ENCODE assay signal across 9 mouse cellular contexts in the genomic region with DNA sequence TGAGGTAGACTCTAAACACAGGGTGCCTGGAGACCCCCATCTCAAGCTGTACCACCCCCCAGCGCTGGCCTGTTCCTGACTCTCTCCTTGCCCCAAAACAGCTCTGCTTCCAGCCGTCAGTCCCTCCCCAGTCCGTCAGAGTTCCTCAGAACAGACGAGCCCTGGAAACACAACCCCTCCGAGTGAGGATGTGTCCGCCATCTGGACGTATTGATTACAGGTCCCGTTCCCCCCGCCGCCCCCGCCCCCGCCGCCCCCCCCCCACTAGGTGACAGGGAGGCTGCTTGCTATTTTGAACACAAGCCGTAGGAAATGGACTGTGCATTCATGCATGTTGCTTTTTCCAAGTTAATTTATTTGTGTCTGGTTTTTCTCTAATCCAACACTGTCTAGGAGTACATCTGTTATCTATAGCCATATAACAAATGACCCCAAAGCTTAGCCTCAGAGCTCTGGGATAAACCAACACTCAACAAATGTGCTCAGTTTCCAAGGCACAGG. TPM values are rescaled to one million over a fixed set of nuclear protein-coding genes. Genes with fewer than 3 reads are reported as not detected.
DNase-seq lines count a peak whose midpoint lies in the region; ATAC-seq and TF ChIP-seq lines count a peak whose summit lies in the region.
"Had no signal": no experiment of that assay in that cellular context is flagged by ENCODE, and none has a peak within 500 bp of the region (broad histone marks: within the 10 kb centered on the region; RNA-seq: fewer than 3 reads in every experiment).

No protein-coding gene starts in this region.

- ATAC-seq in heart, embryonic 11.5 days (replicated peaks; ENCODE audit: insufficient number of reproducible peaks, low FRiP score, low TSS enrichment): no peak
- ATAC-seq in lung, embryonic 14.5 days (ENCODE audit: insufficient read depth): no peak; the same call in 1 of the 2 replicates
- no peak for ATAC-seq in hindbrain, embryonic 13.5 days (ENCODE audit: low FRiP score)
- peak; percentile 38; the same call in 1 of the 2 replicates for ATAC-seq in stomach, embryonic 14.5 days (ENCODE audit: insufficient number of reproducible peaks, insufficient read depth, low FRiP score, low read depth)

- H3K9ac ChIP-seq in heart, embryonic 11.5 days (ENCODE audit: low read depth, low read length): peak overlapping the region; percentile 36; the same call in 1 of the 2 replicates
- H3K9ac ChIP-seq in heart, adult 2 months (ENCODE audit: low read depth, low read length): no peak overlapping the region
- H3K9ac ChIP-seq in lung, embryonic 14.5 days: no peak overlapping the region
- H3K9ac ChIP-seq in hindbrain, embryonic 13.5 days: no peak overlapping the region
- H3K9ac ChIP-seq in stomach, embryonic 14.5 days (replicated peaks; ENCODE audit: low read depth, low read length): no peak overlapping the region

- peaks cover 26% of the 10 kb centered on the region for H3K4me1 ChIP-seq in heart, embryonic 11.5 days (ENCODE audit: control insufficient read depth, insufficient read depth, low read length)
- H3K4me1 ChIP-seq in heart, adult 2 months (ENCODE audit: control insufficient read depth, insufficient read depth, low read length): peaks cover 6% of the 10 kb centered on the region; the same call in 1 of the 2 replicates
- H3K4me1 ChIP-seq in lung, embryonic 14.5 days (ENCODE audit: insufficient read depth): peaks cover 9% of the 10 kb centered on the region; the same call in 1 of the 2 replicates
- H3K4me1 ChIP-seq in lung, adult 2 months (ENCODE audit: control insufficient read depth, insufficient read depth, low read length): no peaks in the 10 kb centered on the region
- peaks cover 10% of the 10 kb centered on the region for H3K4me1 ChIP-seq in hindbrain, embryonic 13.5 days (replicated peaks)
- peaks cover 11% of the 10 kb centered on the region; the same call in 1 of the 2 replicates for H3K4me1 ChIP-seq in stomach, embryonic 14.5 days (ENCODE audit: control insufficient read depth, insufficient read depth, low read length)

- intact Hi-C loops in heart, adult 2 months (cut with DNase I): no loop called here

- no peaks in the 10 kb centered on the region for H3K79me2 ChIP-seq in heart, adult 2 months (replicated peaks; ENCODE audit: control insufficient read depth, insufficient read depth, low read length)

- peak overlapping the region; percentile 64 for H3K27ac ChIP-seq in heart, embryonic 11.5 days (ENCODE audit: low read depth, low read length)
- no peak overlapping the region; the same call in 1 of the 2 replicates for H3K27ac ChIP-seq in heart, adult 2 months
- H3K27ac ChIP-seq in lung, embryonic 14.5 days (ENCODE audit: low read depth): no peak overlapping the region
- H3K27ac ChIP-seq in hindbrain, embryonic 13.5 days: peak overlapping the region; percentile 58; the same call in 1 of the 2 replicates
- no peak overlapping the region for H3K27ac ChIP-seq in stomach, embryonic 14.5 days (ENCODE audit: low read length)

- 18% methylated on average over 14 of the region's 14 CpGs for WGBS in heart, embryonic 11.5 days (ENCODE audit: insufficient replicate concordance)
- WGBS in heart, adult 2 months: 28% methylated on average over 14 of the region's 14 CpGs
- 17% methylated on average over 14 of the region's 14 CpGs for WGBS in lung, embryonic 14.5 days
- WGBS in lung, adult 2 months: 29% methylated on average over 14 of the region's 14 CpGs
- 35% methylated on average over 14 of the region's 14 CpGs for WGBS in hindbrain, embryonic 13.5 days
- WGBS in stomach, embryonic 14.5 days: 12% methylated on average over 14 of the region's 14 CpGs

- peaks cover 11% of the 10 kb centered on the region for H3K36me3 ChIP-seq in heart, embryonic 11.5 days (ENCODE audit: control insufficient read depth, insufficient read depth, low read length)
- no peaks in the 10 kb centered on the region for H3K36me3 ChIP-seq in heart, adult 2 months (ENCODE audit: control insufficient read depth, insufficient read depth, low read length)
- H3K36me3 ChIP-seq in lung, embryonic 14.5 days (ENCODE audit: insufficient read depth): no peaks in the 10 kb centered on the region
- H3K36me3 ChIP-seq in hindbrain, embryonic 13.5 days: no peaks in the 10 kb centered on the region
- no peaks in the 10 kb centered on the region for H3K36me3 ChIP-seq in stomach, embryonic 14.5 days (ENCODE audit: control insufficient read depth, insufficient read depth, low read length)

- H3K4me2 ChIP-seq in heart, embryonic 11.5 days: no peak overlapping the region
- H3K4me2 ChIP-seq in lung, embryonic 14.5 days: peak overlapping the region; percentile 15; the same call in 1 of the 2 replicates
- H3K4me2 ChIP-seq in hindbrain, embryonic 13.5 days: no peak overlapping the region
- H3K4me2 ChIP-seq in stomach, embryonic 14.5 days (replicated peaks; ENCODE audit: low read depth, low read length): no peak overlapping the region

- TF ChIP-seq EP300 in heart, adult 2 months (IDR thresholded peaks at IDR 0.05; ENCODE audit: insufficient read depth, low read depth, low read length): no peak

- TF ChIP-seq CTCF in heart, adult 2 months (IDR thresholded peaks at IDR 0.05): no peak
- no peak for TF ChIP-seq CTCF in lung, embryonic 14.5 days (IDR thresholded peaks at IDR 0.05; ENCODE audit: low read depth)
- no peak for TF ChIP-seq CTCF in lung, adult 2 months (IDR thresholded peaks at IDR 0.05; ENCODE audit: insufficient read depth, low read length)

- no peaks in the 10 kb centered on the region for H3K9me3 ChIP-seq in heart, embryonic 11.5 days (replicated peaks; ENCODE audit: control insufficient read depth, low read length)
- no peaks in the 10 kb centered on the region for H3K9me3 ChIP-seq in lung, embryonic 14.5 days (ENCODE audit: low read depth, low read length)
- no peaks in the 10 kb centered on the region for H3K9me3 ChIP-seq in hindbrain, embryonic 13.5 days
- no peaks in the 10 kb centered on the region for H3K9me3 ChIP-seq in stomach, embryonic 14.5 days (ENCODE audit: control insufficient read depth, low read depth, low read length)

- H3K4me3 ChIP-seq in heart, embryonic 11.5 days (ENCODE audit: low read depth, low read length): no peak overlapping the region
- H3K4me3 ChIP-seq in heart, adult 2 months: no peak overlapping the region
- no peak overlapping the region for H3K4me3 ChIP-seq in lung, embryonic 14.5 days (ENCODE audit: low read depth, low read length)
- no peak overlapping the region for H3K4me3 ChIP-seq in lung, adult 2 months (replicated peaks; ENCODE audit: extremely low read depth, low read depth, low read length)
- H3K4me3 ChIP-seq in hindbrain, embryonic 13.5 days: no peak overlapping the region
- H3K4me3 ChIP-seq in stomach, embryonic 14.5 days (ENCODE audit: low read depth, low read length): no peak overlapping the region

- no peak for DNase-seq in heart, adult 2 months
- DNase-seq in lung, embryonic 14.5 days: peak; percentile 14
- DNase-seq in lung, adult 2 months: no peak
- DNase-seq in spleen, postnatal 4 days (ENCODE audit: low spot score in 2 of 2): no peak
- DNase-seq in lung, postnatal 10 days: no peak
- DNase-seq: B cell, adult 2 months had no signal

- no peaks in the 10 kb centered on the region for H3K27me3 ChIP-seq in heart, embryonic 11.5 days (ENCODE audit: control insufficient read depth, insufficient read depth, low read length)
- no peaks in the 10 kb centered on the region for H3K27me3 ChIP-seq in heart, adult 2 months (ENCODE audit: control insufficient read depth, insufficient read depth, low read length)
- no peaks in the 10 kb centered on the region for H3K27me3 ChIP-seq in lung, embryonic 14.5 days (ENCODE audit: insufficient read depth, low read length)
- H3K27me3 ChIP-seq in hindbrain, embryonic 13.5 days: no peaks in the 10 kb centered on the region
- H3K27me3 ChIP-seq in stomach, embryonic 14.5 days (ENCODE audit: control insufficient read depth, insufficient read depth, low read length): no peaks in the 10 kb centered on the region

- no peak for TF ChIP-seq POLR2A in heart, adult 2 months (IDR thresholded peaks at IDR 0.05; ENCODE audit: insufficient read depth, low read depth, low read length)
- TF ChIP-seq POLR2A in lung, adult 2 months (IDR thresholded peaks at IDR 0.05; ENCODE audit: borderline replicate concordance, extremely low read depth, low read depth, low read length): no peak

RNA-seq across cellular contexts. Expression of gene Ncbp1, which starts 37.2 kb away (rescaled TPM):
- polyA plus RNA-seq in heart, embryonic 11.5 days (2014; fragmentation: Nextera tagmentation; extraction: Ambion mirVana): 59.1 and 67.4 TPM in 2 replicates
- 10 to 100 TPM; 19.1 to 21.0 TPM for total RNA-seq in heart, adult 2 months (2021)
- 14.9 and 26.0 TPM in 2 replicates for polyA plus RNA-seq in heart, adult 2 months (2012; rRNA removed)
- polyA plus RNA-seq in lung, embryonic 14.5 days (2014; fragmentation: Nextera tagmentation; extraction: Ambion mirVana): 85.5 and 89.3 TPM in 2 replicates
- polyA plus RNA-seq in lung, adult 2 months (2012; rRNA removed): 11.6 and 19.3 TPM in 2 replicates
- polyA plus RNA-seq in hindbrain, embryonic 13.5 days (2015; fragmentation: Nextera tagmentation; extraction: Ambion mirVana): 87.5 and 91.0 TPM in 2 replicates
- 64.6 and 64.9 TPM in 2 replicates for polyA plus RNA-seq in stomach, embryonic 14.5 days (2014; fragmentation: Nextera tagmentation; extraction: Ambion mirVana)

RNA-seq across cellular contexts. Expression of gene Tstd2, which starts 37.2 kb away (rescaled TPM):
- polyA plus RNA-seq in heart, embryonic 11.5 days (2014; fragmentation: Nextera tagmentation; extraction: Ambion mirVana): 23.4 and 26.6 TPM in 2 replicates
- total RNA-seq in heart, adult 2 months (2021): 10 to 100 TPM; 13.4 to 14.9 TPM
- 9.2 and 12.2 TPM in 2 replicates for polyA plus RNA-seq in heart, adult 2 months (2012; rRNA removed)
- 33.5 and 39.2 TPM in 2 replicates for polyA plus RNA-seq in lung, embryonic 14.5 days (2014; fragmentation: Nextera tagmentation; extraction: Ambion mirVana)
- 11.0 and 13.2 TPM in 2 replicates for polyA plus RNA-seq in lung, adult 2 months (2012; rRNA removed)
- 37.7 and 42.0 TPM in 2 replicates for polyA plus RNA-seq in hindbrain, embryonic 13.5 days (2015; fragmentation: Nextera tagmentation; extraction: Ambion mirVana)
- polyA plus RNA-seq in stomach, embryonic 14.5 days (2014; fragmentation: Nextera tagmentation; extraction: Ambion mirVana): 31.2 and 33.4 TPM in 2 replicates

Comparison
In these comparisons a context has a peak if more than half of its experiments do, and no peak if none do; other contexts are left out.
1. H3K27ac ChIP-seq: peak in heart, embryonic 11.5 days (single experiment) and hindbrain, embryonic 13.5 days (single experiment); none in heart, adult 2 months (single experiment), lung, embryonic 14.5 days (single experiment) and stomach, embryonic 14.5 days (single experiment).